Mouse (Mus musculus): ENCODE measurements at regions not wholly inside any gene's neighbourhood (a gene's known extent, or its start where the extent isn't known, plus 50 kb on each side); places are given as distances from the start of the nearest gene placed in this dataset.

DNA sequence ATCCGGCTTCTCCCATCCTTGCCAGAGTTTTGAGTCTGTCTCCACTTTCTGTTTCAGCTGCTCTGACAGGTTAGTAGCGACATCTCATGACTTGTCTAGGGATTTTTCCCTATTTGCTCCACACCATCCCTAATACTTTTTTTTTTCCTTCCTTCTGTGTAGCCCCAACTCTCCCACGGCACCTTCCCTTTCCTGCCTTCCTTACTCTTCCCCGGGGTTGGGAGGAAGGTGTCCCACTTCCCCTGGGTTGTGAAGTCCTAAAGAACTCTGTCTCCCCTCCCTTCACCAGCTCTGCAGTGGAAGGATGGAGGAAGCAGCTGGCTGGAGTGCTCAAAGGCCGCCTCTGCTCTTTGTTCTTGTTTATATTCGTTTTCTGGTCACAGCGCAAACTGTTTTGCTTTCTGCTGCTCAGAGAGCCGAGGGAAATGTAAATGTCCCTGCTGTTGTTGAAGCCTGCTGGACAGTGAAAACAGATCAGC lies 98.5 kb downstream of the Hsd17b3 start:
- TF ChIP-seq CTCF (IDR thresholded peaks at IDR 0.05; ENCODE audit: low read depth): peak; percentile 58
- TF ChIP-seq EP300 (IDR thresholded peaks at IDR 0.05; ENCODE audit: low read depth): no peak

Data from liver, postnatal 0 days (tissue).